Mouse (Mus musculus) intestine, embryonic 15.5 days (tissue): ENCODE data around the gene Canx. TPM values are rescaled to one million over a fixed set of nuclear protein-coding genes. Genes with fewer than 3 reads are reported as not detected.
"Not testable (repeated sequence)": the region's sequence is repeated elsewhere in the genome, so short reads cannot be mapped to it uniquely, and the experiment has no call there.

Source experiments
- ATAC-seq: fragments of 200-750 bp; cut with Nextera tagmentation; 2 replicates; pipeline ENCODE4 v1.8.0; 2017; ENCODE audit warnings: moderate TSS enrichment, moderate library complexity
- H3K27ac ChIP-seq: fragments of 300-500 bp; sonication (generic); 2 replicates; pipeline ENCODE4 v1.5.1; 2015; ENCODE audit warnings: mild to moderate bottlenecking, inconsistent platforms
- H3K27me3 ChIP-seq: fragments of 300-500 bp; sonication (generic); replicated peaks from 2 replicates; pipeline ENCODE4 v1.6.1; 2015; ENCODE audit warnings: inconsistent platforms
- H3K36me3 ChIP-seq: fragments of 300-500 bp; sonication (generic); 2 replicates; pipeline ENCODE4 v1.6.1; 2015; ENCODE audit warnings: inconsistent platforms
- H3K4me1 ChIP-seq: fragments of 300-500 bp; sonication (generic); replicated peaks from 2 replicates; pipeline ENCODE4 v1.6.1; 2015; ENCODE audit warnings: inconsistent platforms
- H3K4me2 ChIP-seq: fragments of 300-500 bp; sonication (generic); replicated peaks from 2 replicates; pipeline ENCODE4 v1.6.1; 2015; ENCODE audit warnings: mild to moderate bottlenecking, inconsistent platforms
- H3K4me3 ChIP-seq: fragments of 300-500 bp; sonication (generic); replicated peaks from 2 replicates; pipeline ENCODE4 v1.5.1; 2015; ENCODE audit warnings: inconsistent platforms
- H3K9ac ChIP-seq: fragments of 300-500 bp; sonication (generic); 2 replicates; pipeline ENCODE4 v1.6.1; 2015; ENCODE audit warnings: inconsistent platforms
- H3K9me3 ChIP-seq: fragments of 300-500 bp; sonication (generic); 2 replicates; pipeline ENCODE4 v1.6.1; 2016; ENCODE audit warnings: inconsistent platforms
- WGBS: fragments of 180-500 bp; shearing (Covaris S2); methylation state at CpG from one replicate; pipeline ENCODE4 v1.1.7; 2015; 5-methylcytosine and 5-hydroxymethylcytosine counted together
- polyA plus RNA-seq: library from polyadenylated mRNA; unstranded; fragments of >200 nt; fragmentation: Nextera tagmentation; extraction: Ambion mirVana; gene quantifications from 2 replicates; pipeline ENCODE4 v1.2.1, GENCODE M21; 2015

Gene Canx
- polyA plus RNA-seq, 1 experiment from 2014 or later = 379 TPM

DNA sequence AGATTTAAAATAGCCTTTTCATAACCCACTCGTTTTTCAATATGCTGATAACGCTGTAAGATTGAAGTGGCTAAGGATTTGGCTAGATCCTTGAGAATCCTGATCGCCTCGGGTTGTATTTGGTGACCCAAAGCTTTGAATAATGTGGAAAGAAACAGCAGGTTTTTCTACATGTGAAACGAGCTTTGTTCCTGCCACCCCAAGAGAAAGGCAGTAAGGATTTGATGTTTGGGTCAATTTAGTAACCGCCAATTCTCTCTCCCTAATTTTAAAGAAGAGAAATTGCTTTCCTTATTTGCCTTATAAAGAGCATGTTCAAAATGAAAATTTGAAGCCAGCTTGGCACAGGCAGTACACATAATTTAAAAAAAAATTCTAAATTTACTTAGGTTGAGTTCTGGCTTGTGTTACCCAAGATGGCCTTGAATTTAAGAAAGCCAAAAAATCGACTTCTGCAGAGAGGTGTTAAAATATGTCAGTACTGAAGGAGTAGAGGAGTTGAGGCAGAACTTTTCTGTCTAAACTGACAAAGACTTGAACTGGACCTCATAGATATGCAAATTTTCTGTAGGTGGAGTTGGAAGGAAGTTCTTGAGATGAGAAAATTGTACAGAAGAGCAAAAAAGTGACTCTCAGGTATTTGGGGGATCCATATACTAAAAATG is 961 bp upstream of the Canx start:
- Histone ChIP-seq H3K27ac (peak overlapping the region; percentile 77), H3K9ac (peak overlapping the region; percentile 65), H3K9me3 (no peaks in the 10 kb centered on the region), H3K4me1 (0 out of 2 replicates have a peak, but pooled peaks cover 5% of the 10 kb centered on the region), H3K36me3 (no peaks in the 10 kb centered on the region), H3K4me3 (peak overlapping the region; percentile 87), H3K27me3 (no peaks in the 10 kb centered on the region), H3K4me2 (peak overlapping the region; percentile 68)
- 4% methylated on average over 7 of the region's 7 CpGs for WGBS
- ATAC-seq = no peak

DNA sequence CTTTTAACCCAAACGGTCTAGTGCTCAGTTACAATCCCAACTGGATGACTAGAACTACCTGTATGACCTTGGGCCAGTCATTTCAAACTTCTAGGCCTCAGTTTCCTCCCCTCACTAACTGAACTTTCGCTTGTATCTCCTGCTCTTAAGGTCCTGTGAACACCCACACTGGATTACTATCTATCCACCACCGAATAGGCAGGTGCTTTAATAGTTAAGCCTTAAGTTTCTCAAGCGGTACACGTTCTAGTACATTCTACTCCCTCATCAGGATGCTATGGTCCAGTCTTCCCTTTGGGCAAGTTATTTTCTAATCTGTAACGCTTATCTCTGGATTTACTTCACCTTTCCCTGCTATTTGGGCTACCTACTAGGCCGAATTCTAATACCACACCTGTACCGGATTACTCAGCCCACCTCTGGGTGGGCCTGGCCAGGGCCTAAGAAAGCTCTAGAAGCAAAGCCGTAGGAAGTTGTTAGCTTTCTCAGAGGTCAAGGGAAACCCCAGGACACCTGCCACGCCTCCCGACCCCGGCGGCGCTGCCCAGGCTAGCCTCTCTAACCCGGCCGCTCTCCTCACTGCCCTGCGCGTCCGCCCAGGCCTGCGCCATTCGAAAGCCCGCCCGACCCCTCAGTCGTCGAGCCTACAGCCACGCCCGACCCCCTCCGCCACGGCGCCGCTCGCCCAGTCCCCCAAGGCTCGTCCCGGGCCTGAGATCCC is 562 bp downstream of the Canx start:
- Histone ChIP-seq H3K4me1 (0 out of 2 replicates have a peak, but pooled peaks cover 5% of the 10 kb centered on the region), H3K27ac (peak overlapping the region; percentile 86), H3K36me3 (no peaks in the 10 kb centered on the region), H3K27me3 (no peaks in the 10 kb centered on the region), H3K4me3 (peak overlapping the region; percentile 87), H3K4me2 (peak overlapping the region; percentile 64), H3K9ac (peak overlapping the region; percentile 99), H3K9me3 (no peaks in the 10 kb centered on the region)
- ATAC-seq = peak; percentile 69
- under 1% methylated on average over 34 of the region's 34 CpGs for WGBS

DNA sequence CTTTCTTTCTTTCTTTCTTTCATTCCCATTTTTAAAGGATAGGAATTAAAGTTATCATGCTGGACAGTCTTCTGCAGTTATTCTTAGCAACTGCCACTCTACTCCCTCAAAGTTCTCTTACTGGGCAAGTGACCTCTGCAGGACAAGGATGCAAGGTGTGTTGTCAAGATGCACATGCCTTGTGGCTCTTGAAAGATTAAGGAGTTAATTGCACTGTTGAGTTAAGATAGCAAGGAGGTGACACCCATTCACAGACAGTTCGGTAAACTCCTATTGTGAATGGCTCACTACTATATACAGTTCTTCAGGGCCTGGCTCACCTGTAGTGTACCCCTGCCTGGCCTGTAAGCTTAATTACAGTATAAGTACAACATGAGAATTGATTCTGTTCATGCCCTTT is 1.6 kb downstream of the Canx start:
- Histone ChIP-seq H3K4me3 (peak overlapping the region; percentile 87), H3K27ac (no peak overlapping the region), H3K4me1 (0 out of 2 replicates have a peak, but pooled peaks cover 5% of the 10 kb centered on the region), H3K9ac (peak overlapping the region; percentile 99; the same call in 1 of the 2 replicates), H3K4me2 (peak overlapping the region; percentile 64), H3K9me3 (no peaks in the 10 kb centered on the region), H3K36me3 (no peaks in the 10 kb centered on the region), H3K27me3 (no peaks in the 10 kb centered on the region)
- no peak for ATAC-seq
- WGBS = 29% methylated on average over 1 of the region's 1 CpGs

DNA sequence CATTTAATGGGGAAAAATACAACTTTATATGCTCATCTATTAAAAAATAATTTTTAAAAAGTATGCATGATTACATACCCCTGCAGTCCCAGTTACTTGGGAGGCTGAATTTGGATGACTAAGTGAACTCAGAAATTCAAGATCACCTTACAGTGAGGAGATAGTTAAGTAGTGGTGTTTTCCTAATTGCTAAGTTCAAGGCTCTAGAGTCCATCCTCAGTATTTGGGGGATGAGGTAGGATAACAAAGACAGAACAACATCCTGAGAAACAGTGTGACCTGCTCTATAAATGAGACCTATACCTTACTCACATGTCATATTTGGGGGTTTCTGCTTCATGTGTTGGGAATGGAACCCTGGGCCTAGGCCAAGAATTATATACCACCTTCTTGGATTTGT is 3.1 kb downstream of the Canx start:
- H3K27me3 ChIP-seq = no peaks in the 10 kb centered on the region
- H3K9me3 ChIP-seq = no peaks in the 10 kb centered on the region
- no peak overlapping the region for H3K4me3 ChIP-seq
- no peak overlapping the region for H3K9ac ChIP-seq
- no peaks in the 10 kb centered on the region for H3K36me3 ChIP-seq
- ATAC-seq = no peak
- no peak overlapping the region for H3K27ac ChIP-seq
- peak overlapping the region; percentile 64; the same call in 1 of the 2 replicates for H3K4me2 ChIP-seq
- 0 out of 2 replicates have a peak, but pooled peaks cover 5% of the 10 kb centered on the region for H3K4me1 ChIP-seq

DNA sequence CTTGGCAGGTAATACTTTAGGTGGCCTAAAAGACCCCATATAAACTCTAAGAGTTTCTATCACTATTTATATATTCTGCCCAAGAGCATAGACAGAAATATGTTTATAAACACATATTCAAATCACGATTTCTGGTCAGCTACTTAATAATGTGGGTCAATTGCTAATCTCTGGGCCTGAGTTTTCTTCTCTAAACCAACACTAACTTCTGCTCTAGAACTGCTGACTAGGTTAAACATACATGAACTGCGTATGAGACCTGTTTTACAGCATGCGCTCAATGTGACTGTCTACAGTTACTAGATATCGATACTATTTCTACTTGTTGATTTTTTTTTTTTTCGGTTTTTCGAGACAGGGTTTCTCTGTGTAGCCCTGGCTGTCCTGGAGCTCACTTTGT is 4.2 kb downstream of the Canx start:
- Histone ChIP-seq H3K36me3 (no peaks in the 10 kb centered on the region), H3K27ac (no peak overlapping the region), H3K4me3 (no peak overlapping the region), H3K27me3 (no peaks in the 10 kb centered on the region), H3K9ac (no peak overlapping the region), H3K4me2 (no peak overlapping the region), H3K9me3 (no peaks in the 10 kb centered on the region), H3K4me1 (0 out of 2 replicates have a peak, but pooled peaks cover 5% of the 10 kb centered on the region)
- ATAC-seq = no peak
- 86% methylated on average over 6 of the region's 6 CpGs for whole genome bisulfite sequencing

DNA sequence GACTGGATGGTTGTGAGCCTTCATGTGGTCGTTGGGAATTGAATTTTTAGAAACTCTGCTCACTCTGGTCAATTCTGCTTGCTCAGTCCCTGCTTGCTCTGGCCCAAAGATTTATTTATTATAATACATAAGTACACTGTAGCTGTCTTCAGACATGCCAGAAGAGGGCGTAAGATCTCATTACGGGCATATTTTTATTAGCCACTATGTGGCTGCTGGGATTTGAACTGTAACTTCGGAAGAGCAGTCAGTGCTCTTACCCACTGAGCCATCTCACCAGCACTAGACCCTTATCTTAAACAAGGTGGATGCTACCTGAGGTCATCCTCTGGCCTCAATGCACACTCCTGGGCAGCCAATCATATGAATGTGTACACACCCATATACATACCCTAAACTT is 6.1 kb downstream of the Canx start:
- H3K4me3 ChIP-seq, H3K4me1 ChIP-seq, H3K27me3 ChIP-seq, H3K36me3 ChIP-seq, H3K27ac ChIP-seq, H3K9me3 ChIP-seq, ATAC-seq, H3K4me2 ChIP-seq, H3K9ac ChIP-seq: not testable (repeated sequence)
- WGBS = 80% methylated on average over 4 of the region's 4 CpGs

DNA sequence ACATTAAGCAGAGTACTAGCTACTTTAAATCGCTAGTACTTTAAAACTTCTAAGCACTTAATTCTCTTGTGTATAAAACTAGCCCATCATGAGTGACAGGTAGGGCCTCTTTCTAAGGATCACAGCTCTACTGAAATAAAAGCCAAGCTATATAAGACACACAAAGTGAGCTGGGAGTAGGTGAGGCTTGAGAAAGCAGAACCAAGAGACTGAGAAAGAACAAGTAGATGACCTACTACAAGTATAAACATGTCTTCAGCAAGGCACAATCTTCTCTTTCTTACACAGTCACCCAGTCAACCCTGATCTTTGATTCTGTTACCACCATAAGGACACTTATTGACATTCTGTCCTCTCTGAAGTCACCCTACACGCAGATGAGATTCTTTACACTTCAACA is 12.7 kb downstream of the Canx start:
- Histone ChIP-seq H3K4me3 (no peak overlapping the region), H3K27me3 (no peaks in the 10 kb centered on the region), H3K36me3 (peaks cover 5% of the 10 kb centered on the region; the same call in 1 of the 2 replicates), H3K9me3 (no peaks in the 10 kb centered on the region), H3K4me2 (no peak overlapping the region), H3K4me1 (no peaks in the 10 kb centered on the region), H3K9ac (no peak overlapping the region), H3K27ac (no peak overlapping the region)
- ATAC-seq = no peak
- 73% methylated on average over 2 of the region's 2 CpGs for WGBS

DNA sequence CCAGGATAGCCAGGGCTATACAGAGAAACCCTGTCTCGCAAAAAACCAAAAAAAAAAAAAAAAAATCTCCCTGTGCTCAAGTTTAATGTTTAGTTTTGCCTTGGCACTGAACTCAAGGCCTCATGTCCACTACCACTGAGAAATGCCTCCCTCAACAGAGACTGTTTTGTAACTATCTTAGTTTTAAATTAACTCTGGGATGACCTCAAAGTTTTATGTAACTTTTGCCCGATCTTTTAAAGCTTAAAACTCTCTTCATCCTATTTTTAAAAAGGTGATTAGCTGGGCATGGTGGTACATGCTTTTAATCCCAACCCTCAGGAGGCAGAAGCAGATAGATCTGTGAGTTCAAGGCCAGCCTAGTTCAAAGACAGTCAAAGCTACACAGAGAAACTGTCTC is 22.1 kb downstream of the Canx start:
- WGBS = 92% methylated on average over 2 of the region's 2 CpGs
- peaks cover 45% of the 10 kb centered on the region for H3K36me3 ChIP-seq

DNA sequence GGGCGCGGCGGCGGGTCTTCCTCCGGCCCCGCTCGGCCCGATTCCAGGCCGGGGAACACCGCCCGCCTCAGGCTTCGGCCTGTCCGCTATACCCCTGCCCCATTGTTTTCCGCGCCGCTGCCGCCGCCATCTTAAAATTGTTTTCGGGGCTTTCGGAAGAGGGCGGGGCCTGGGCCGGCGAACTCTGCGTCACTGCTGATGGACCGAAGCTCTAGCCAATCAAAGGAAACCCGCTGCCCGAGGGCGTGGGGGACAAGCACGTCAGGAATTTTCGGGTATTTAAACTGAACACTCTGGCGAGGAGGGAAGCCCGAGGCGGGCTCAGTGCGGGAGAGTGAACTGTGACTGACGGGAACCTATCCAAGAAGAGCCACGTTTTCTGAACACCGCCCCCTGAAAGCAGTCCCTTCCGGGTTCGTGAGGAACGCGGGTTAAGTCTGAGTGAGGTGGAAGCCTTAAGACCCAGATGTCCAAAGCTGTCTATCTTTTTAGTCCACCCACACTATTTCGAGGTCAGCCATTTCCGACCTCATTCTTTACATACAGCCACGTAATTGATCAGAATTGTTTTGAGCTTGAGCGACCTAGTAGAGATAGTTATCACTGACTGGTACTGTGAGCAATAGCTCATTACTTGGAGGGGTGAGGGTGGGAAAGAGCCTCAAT is 33.1 kb downstream of the Canx start, which contains the start of gene Maml1:
Maml1 (minus strand) TSS at position 122 of the 666 bp plus-strand sequence.
- under 1% methylated on average over 45 of the region's 45 CpGs for WGBS
- Histone ChIP-seq H3K27ac (peak within 1 kb of the TSS; percentile 98), H3K9ac (peak within 1 kb of the TSS; percentile 100), H3K27me3 (no peaks in the 10 kb centered on the region), H3K4me2 (peak within 1 kb of the TSS; percentile 79), H3K4me1 (peaks cover 10% of the 10 kb centered on the region; the same call in 1 of the 2 replicates), H3K4me3 (peak within 1 kb of the TSS; percentile 100), H3K9me3 (no peaks in the 10 kb centered on the region), H3K36me3 (peaks cover 17% of the 10 kb centered on the region)
- ATAC-seq = peak; percentile 99

More for the DNA sequence above, 22.1 kb downstream of the Canx start:
- Histone ChIP-seq H3K27me3 (no peaks in the 10 kb centered on the region), H3K4me2 (no peak overlapping the region), H3K4me1 (no peaks in the 10 kb centered on the region), H3K9ac (no peak overlapping the region), H3K4me3 (no peak overlapping the region), H3K27ac (no peak overlapping the region), H3K9me3 (no peaks in the 10 kb centered on the region)
- ATAC-seq = no peak

DNA sequence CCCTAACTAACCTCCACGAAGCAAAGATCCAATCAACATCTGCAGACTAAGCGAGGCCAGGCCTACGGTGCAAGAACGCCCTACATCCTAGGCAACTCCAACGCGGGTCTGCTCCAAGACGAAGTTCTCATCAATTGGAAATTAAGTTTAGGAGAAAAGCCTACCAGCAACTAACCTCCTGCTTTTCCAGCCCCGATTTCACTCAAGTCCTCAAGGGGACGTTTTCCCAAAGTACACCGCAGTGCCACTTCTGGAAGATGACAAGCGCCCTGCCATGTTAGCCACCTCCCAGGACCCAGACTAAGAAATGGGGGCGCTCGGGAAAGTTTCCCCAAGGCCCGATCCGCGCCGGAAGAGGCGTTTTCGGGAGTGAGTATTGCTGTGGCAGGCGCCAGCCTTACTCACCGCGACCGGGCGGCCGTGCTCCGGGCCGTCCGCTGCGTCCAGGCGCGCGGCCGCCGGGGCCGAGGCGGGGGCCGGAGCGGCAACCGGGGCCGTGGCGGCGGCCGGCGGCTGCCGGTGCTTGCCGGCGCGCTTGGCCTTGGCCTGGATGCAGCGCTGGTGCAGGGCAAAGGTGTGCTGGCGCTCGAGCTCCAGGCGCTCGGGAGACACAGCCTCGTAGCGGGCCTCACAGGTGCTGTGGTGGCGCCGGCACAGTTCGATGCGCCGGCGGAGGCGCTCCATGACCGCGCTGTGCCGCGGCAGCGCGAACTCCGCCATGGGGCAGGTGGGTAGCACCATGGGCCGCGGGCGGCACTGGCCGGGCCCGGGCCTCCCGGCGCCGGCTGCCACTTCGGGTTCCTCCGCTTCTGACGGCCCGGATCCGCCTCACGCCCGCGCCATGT is 33.9 kb downstream of the Canx start:
- under 1% methylated on average over 85 of the region's 85 CpGs for WGBS
- no peaks in the 10 kb centered on the region for H3K27me3 ChIP-seq
- peak overlapping the region; percentile 98 for H3K27ac ChIP-seq
- H3K4me2 ChIP-seq = peak overlapping the region; percentile 79
- peak; percentile 87 for ATAC-seq
- H3K9me3 ChIP-seq = no peaks in the 10 kb centered on the region
- peaks cover 10% of the 10 kb centered on the region; the same call in 1 of the 2 replicates for H3K4me1 ChIP-seq
- H3K4me3 ChIP-seq = peak overlapping the region; percentile 100
- peak overlapping the region; percentile 100 for H3K9ac ChIP-seq
- peaks cover 9% of the 10 kb centered on the region for H3K36me3 ChIP-seq

DNA sequence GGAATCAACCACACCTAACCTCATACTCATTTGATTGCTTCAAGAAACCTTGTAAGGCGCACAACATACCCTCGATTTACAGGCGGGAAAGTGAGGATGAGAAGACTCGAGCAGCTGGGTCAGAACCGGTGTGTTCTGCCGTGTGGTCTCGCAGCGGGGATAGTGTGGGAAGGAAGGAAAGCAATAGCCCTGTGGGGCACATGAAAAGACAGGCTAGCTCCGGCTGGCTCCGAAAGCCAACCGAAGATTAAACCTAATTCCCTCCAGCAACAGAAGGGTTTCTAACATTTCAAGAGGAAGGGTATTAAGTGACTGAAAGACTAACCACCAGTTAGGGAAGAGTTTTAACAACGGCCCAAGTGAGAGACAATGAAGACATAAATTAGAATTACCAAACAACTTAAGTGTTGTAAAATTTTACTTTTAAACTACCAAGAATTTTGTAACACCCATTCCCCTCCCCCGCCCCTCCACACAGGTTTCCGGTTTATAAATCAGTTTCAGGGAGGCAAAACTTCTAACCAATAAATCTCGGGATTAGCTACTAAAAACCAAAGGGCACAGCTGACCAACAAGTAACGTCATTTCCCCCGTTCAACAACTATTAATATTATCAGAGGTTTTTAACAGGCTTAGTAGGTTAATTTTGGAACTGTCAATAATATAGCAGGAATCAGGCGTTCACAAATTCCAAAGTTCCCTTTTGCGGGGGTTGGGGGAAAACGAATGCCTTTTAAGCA is 34.8 kb downstream of the Canx start:
- Histone ChIP-seq H3K27ac (peak overlapping the region; percentile 98), H3K9me3 (no peaks in the 10 kb centered on the region), H3K27me3 (no peaks in the 10 kb centered on the region), H3K4me3 (peak overlapping the region; percentile 100), H3K9ac (peak overlapping the region; percentile 100), H3K4me2 (peak overlapping the region; percentile 79), H3K4me1 (peaks cover 10% of the 10 kb centered on the region; the same call in 1 of the 2 replicates), H3K36me3 (peaks cover 7% of the 10 kb centered on the region; the same call in 1 of the 2 replicates)
- no peak for ATAC-seq
- 8% methylated on average over 20 of the region's 20 CpGs for WGBS
